Mouse (Mus musculus) heart, postnatal 25 days (tissue): ENCODE results near the gene Gm21854. TPM values are rescaled to one million over a fixed set of nuclear protein-coding genes. Genes with fewer than 3 reads are reported as not detected.
"Not testable (repeated sequence)": the region's sequence is repeated elsewhere in the genome, so short reads cannot be mapped to it uniquely, and the experiment has no call there.

ENCODE experiments used
- DNase-seq: peaks from one replicate; pipeline ENCODE4 v3.0.0; 2022; ENCODE audit warnings: low spot score
- intact Hi-C: fragments of 180-260 bp; cut with DNase I; formaldehyde crosslinking; loops from one replicate; pipeline ENCODE4 v1.15.1; 2025
- total RNA-seq, 2 experiments: library from RNA; stranded (reverse); gene quantifications; 2 replicates each; pipeline ENCODE4 v1.2.3; 2021

Gm21854 gene
- not detected for total RNA-seq

GRCm38 (mm10) chrY:5656686-5657085 lies at the start of gene Gm21854:
TSS of gene Gm21854 (plus strand) at chrY:5656986.
- DNase-seq = not testable (repeated sequence)

More at GRCm38 (mm10) chrY:5656686-5657085, at the start of gene Gm21854:
- intact Hi-C loops = not testable (repeated sequence)

Other genes with a start within 250 kb of the Gm21854 start
- gene Gm20914, start 69.0 kb downstream of the Gm21854 start, total RNA-seq = not detected
- gene Gm28171, start 136.4 kb downstream of the Gm21854 start, total RNA-seq = not detected